Mouse (Mus musculus) limb, embryonic 11.5 days (tissue): ENCODE data around the gene Ece1. TPM values are rescaled to one million over a fixed set of nuclear protein-coding genes. Genes with fewer than 3 reads are reported as not detected.
A peak's percentile ranks its signal among the peaks of the same experiment; 100 is the strongest.

Source experiments
- ATAC-seq: fragments of 200-750 bp; cut with Nextera tagmentation; 2 replicates; pipeline ENCODE4 v1.8.0; 2017; ENCODE audit warnings: low read depth; ENCODE audit not compliant: insufficient number of reproducible peaks, low FRiP score, low TSS enrichment
- DNase-seq: peaks from one replicate; pipeline ENCODE4 v3.0.0-alpha.2; 2015; ENCODE audit warnings: low spot score
- H3K27ac ChIP-seq: fragments of 300-500 bp; sonication (generic); replicated peaks from 2 replicates; pipeline ENCODE4 v1.5.1; 2014; ENCODE audit warnings: low read depth, mild to moderate bottlenecking, low read length
- H3K27me3 ChIP-seq: fragments of 300-500 bp; sonication (generic); 2 replicates; pipeline ENCODE4 v1.6.1; 2014; ENCODE audit warnings: mild to moderate bottlenecking, low read length, mixed read lengths; ENCODE audit not compliant: control insufficient read depth, insufficient read depth
- H3K36me3 ChIP-seq: fragments of 300-500 bp; sonication (generic); 2 replicates; pipeline ENCODE4 v1.6.1; 2014; ENCODE audit warnings: mild to moderate bottlenecking, low read length, moderate library complexity, mixed read lengths; ENCODE audit not compliant: control insufficient read depth, insufficient read depth
- H3K4me1 ChIP-seq: fragments of 300-500 bp; sonication (generic); 2 replicates; pipeline ENCODE4 v1.6.1; 2014; ENCODE audit warnings: low read length, mixed read lengths; ENCODE audit not compliant: control insufficient read depth, insufficient read depth
- H3K4me2 ChIP-seq: fragments of 300-500 bp; sonication (generic); 2 replicates; pipeline ENCODE4 v1.6.1; 2014; ENCODE audit warnings: low read depth, mild to moderate bottlenecking, moderate library complexity; ENCODE audit not compliant: severe bottlenecking
- H3K4me3 ChIP-seq: fragments of 300-500 bp; sonication (generic); 2 replicates; pipeline ENCODE4 v1.5.1; 2014; ENCODE audit warnings: low read depth, low read length
- H3K9ac ChIP-seq: fragments of 300-500 bp; sonication (generic); 2 replicates; pipeline ENCODE4 v1.6.1; 2014; ENCODE audit warnings: mild to moderate bottlenecking, low read length
- H3K9me3 ChIP-seq: fragments of 300-500 bp; sonication (generic); 2 replicates; pipeline ENCODE4 v1.6.1; 2016; ENCODE audit warnings: low read length; ENCODE audit not compliant: control insufficient read depth
- WGBS: fragments of 180-500 bp; shearing (Covaris S2); extraction: QIAGEN DNeasy Blood & Tissue Kit; methylation state at CpG from one replicate; pipeline ENCODE4 v1.1.7; 2014; 5-methylcytosine and 5-hydroxymethylcytosine counted together
- polyA plus RNA-seq: library from polyadenylated mRNA; unstranded; fragments of >200 nt; fragmentation: Nextera tagmentation; extraction: Ambion mirVana; gene quantifications from 2 replicates; pipeline ENCODE4 v1.2.1, GENCODE M21; 2014

Gene Ece1
- polyA plus RNA-seq, 1 experiment from 2014 or later: 38.0 TPM

- ATAC-seq: no peak
These were observed 38.5 kb upstream of the Ece1 start for GRCm38 (mm10) chr4:137823542-137823941.

GRCm38 (mm10) chr4:137824881-137825280, 37.2 kb upstream of the Ece1 start:
- no peak for ATAC-seq
- Histone ChIP-seq H3K27ac (no peak overlapping the region), H3K4me2 (no peak overlapping the region), H3K36me3 (no peaks in the 10 kb centered on the region), H3K9ac (no peak overlapping the region), H3K9me3 (no peaks in the 10 kb centered on the region), H3K4me1 (no peaks in the 10 kb centered on the region), H3K4me3 (no peak overlapping the region), H3K27me3 (no peaks in the 10 kb centered on the region; the same call in 1 of the 2 replicates)
- DNase-seq: no peak
- 97% methylated on average over 2 of the region's 2 CpGs for WGBS

More at GRCm38 (mm10) chr4:137823542-137823941, 38.5 kb upstream of the Ece1 start:
- Histone ChIP-seq H3K4me2 (no peak overlapping the region), H3K9ac (no peak overlapping the region), H3K4me3 (no peak overlapping the region), H3K27ac (no peak overlapping the region), H3K9me3 (no peaks in the 10 kb centered on the region), H3K36me3 (no peaks in the 10 kb centered on the region), H3K27me3 (no peaks in the 10 kb centered on the region), H3K4me1 (no peaks in the 10 kb centered on the region)
- no peak for DNase-seq
- WGBS: 84% methylated on average over 3 of the region's 3 CpGs

GRCm38 (mm10) chr4:137830380-137830779, 31.7 kb upstream of the Ece1 start:
- Histone ChIP-seq H3K4me3 (no peak overlapping the region), H3K9me3 (no peaks in the 10 kb centered on the region), H3K9ac (no peak overlapping the region), H3K27me3 (no peaks in the 10 kb centered on the region; the same call in 1 of the 2 replicates), H3K27ac (no peak overlapping the region), H3K36me3 (no peaks in the 10 kb centered on the region), H3K4me2 (no peak overlapping the region), H3K4me1 (peaks cover 4% of the 10 kb centered on the region; the same call in 1 of the 2 replicates)
- ATAC-seq: no peak
- WGBS: 13% methylated on average over 6 of the region's 6 CpGs
- DNase-seq: peak; percentile 32

- 83% methylated on average over 11 of the region's 11 CpGs for WGBS
- Histone ChIP-seq H3K9me3 (no peaks in the 10 kb centered on the region), H3K36me3 (no peaks in the 10 kb centered on the region), H3K27ac (no peak overlapping the region), H3K4me2 (no peak overlapping the region), H3K4me3 (no peak overlapping the region), H3K9ac (no peak overlapping the region), H3K27me3 (no peaks in the 10 kb centered on the region; the same call in 1 of the 2 replicates), H3K4me1 (peaks cover 7% of the 10 kb centered on the region; the same call in 1 of the 2 replicates)
- ATAC-seq (no peak), DNase-seq (no peak)
These were observed 30.4 kb upstream of the Ece1 start for GRCm38 (mm10) chr4:137831598-137831997.

GRCm38 (mm10) chr4:137835624-137836337, 26.3 kb upstream of the Ece1 start:
- Histone ChIP-seq H3K36me3 (no peaks in the 10 kb centered on the region), H3K9ac (no peak overlapping the region), H3K27me3 (no peaks in the 10 kb centered on the region), H3K27ac (no peak overlapping the region), H3K4me1 (peaks cover 4% of the 10 kb centered on the region; the same call in 1 of the 2 replicates), H3K4me3 (no peak overlapping the region), H3K4me2 (peak overlapping the region; percentile 27), H3K9me3 (no peaks in the 10 kb centered on the region)
- ATAC-seq (peak; percentile 77), DNase-seq (peak; percentile 90)
- WGBS: 10% methylated on average over 14 of the region's 14 CpGs

GRCm38 (mm10) chr4:137836741-137837140, 25.3 kb upstream of the Ece1 start:
- Histone ChIP-seq H3K27me3 (no peaks in the 10 kb centered on the region), H3K4me2 (no peak overlapping the region), H3K4me1 (peaks cover 4% of the 10 kb centered on the region; the same call in 1 of the 2 replicates), H3K4me3 (no peak overlapping the region), H3K9me3 (no peaks in the 10 kb centered on the region), H3K27ac (no peak overlapping the region), H3K36me3 (no peaks in the 10 kb centered on the region), H3K9ac (no peak overlapping the region)
- ATAC-seq (no peak), DNase-seq (no peak)
- WGBS: 89% methylated on average over 5 of the region's 5 CpGs

- ATAC-seq (no peak), DNase-seq (no peak)
- Histone ChIP-seq H3K9me3 (no peaks in the 10 kb centered on the region), H3K4me3 (no peak overlapping the region), H3K36me3 (no peaks in the 10 kb centered on the region), H3K27ac (no peak overlapping the region), H3K4me1 (peaks cover 4% of the 10 kb centered on the region; the same call in 1 of the 2 replicates), H3K9ac (no peak overlapping the region), H3K27me3 (no peaks in the 10 kb centered on the region), H3K4me2 (no peak overlapping the region)
- 82% methylated on average over 8 of the region's 8 CpGs for WGBS
These were observed 24.2 kb upstream of the Ece1 start for GRCm38 (mm10) chr4:137837792-137838191.

- Histone ChIP-seq H3K36me3 (no peaks in the 10 kb centered on the region), H3K4me2 (no peak overlapping the region), H3K4me3 (no peak overlapping the region), H3K27ac (no peak overlapping the region), H3K4me1 (peaks cover 4% of the 10 kb centered on the region; the same call in 1 of the 2 replicates), H3K9ac (no peak overlapping the region), H3K27me3 (no peaks in the 10 kb centered on the region), H3K9me3 (no peaks in the 10 kb centered on the region)
- no peak for DNase-seq
- WGBS: 91% methylated on average over 2 of the region's 2 CpGs
- no peak for ATAC-seq
These were observed 23.2 kb upstream of the Ece1 start for GRCm38 (mm10) chr4:137838791-137839190.
